Mouse (Mus musculus): ENCODE results near the gene Olfr1265. TPM values are rescaled to one million over a fixed set of nuclear protein-coding genes. Genes with fewer than 3 reads are reported as not detected.

Olfr1265 gene
- polyA plus RNA-seq (2015; fragmentation: Nextera tagmentation; extraction: Ambion mirVana): not detected in 2 replicates

DNA sequence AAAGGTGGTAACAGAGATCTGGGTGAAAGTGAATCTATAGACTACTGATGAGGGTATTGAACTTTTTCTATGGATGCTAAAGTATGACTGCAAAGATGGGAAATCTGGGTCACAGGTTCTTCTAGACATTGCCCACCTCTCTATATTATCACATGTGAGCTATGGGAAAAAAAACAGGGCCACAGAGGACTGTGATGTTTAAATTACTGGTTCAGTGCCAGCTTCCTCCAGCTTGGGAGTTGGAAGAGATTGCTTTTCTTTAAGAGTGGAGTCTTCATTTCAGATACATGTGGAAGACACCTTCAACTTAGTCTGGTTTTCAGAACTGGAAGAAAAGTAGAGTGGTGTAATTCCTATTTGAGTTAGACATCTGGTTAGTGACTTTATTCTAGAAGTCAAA lies at the start of gene Olfr1265:
Olfr1265 (plus strand) TSS at position 301 of the 400 bp plus-strand sequence.
- DNase-seq (ENCODE audit: low spot score): no peak

DNA sequence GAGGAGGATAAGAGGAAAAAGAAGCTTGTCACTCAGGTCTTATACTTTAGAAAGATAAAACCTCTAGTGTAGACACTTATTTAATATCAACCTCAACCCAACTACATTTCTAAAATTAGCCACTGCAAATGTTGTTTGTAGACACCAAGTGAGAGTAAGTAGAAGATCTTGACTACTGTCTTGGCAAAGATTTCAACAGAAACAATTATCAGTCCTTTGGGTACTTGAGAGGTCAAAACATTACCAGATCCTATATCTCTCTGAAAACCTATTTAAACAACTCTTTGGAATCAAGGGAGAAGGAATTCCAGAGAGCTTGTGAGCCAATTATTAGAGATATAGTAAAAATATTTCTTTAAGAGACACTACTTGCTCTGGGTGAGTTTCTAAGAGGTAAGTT lies 44.2 kb upstream of the Olfr1265 start, which contains the start of gene Olfr1261:
Olfr1261 (plus strand) TSS at position 301 of the 400 bp plus-strand sequence.
- no peak for DNase-seq (ENCODE audit: low spot score)

DNA sequence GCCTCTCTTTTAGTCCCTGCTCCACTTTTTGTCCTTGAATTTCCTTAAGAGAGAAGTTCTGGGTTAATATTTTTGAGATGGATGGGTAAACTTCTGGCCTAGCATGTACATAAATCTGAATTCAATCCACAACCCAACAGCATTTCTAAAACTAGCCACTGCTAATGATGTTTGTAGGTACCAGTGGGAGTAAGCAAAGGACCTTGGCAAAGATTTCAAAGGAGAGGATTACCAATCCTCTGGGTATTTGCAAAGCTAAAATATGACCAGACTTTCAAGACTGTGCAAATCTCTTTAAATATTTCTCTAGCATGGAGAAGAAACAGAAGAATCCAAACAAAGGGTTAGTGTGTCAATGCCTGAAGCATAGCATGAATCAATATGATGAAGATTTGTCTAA lies 35.3 kb upstream of the Olfr1265 start, which contains the start of gene Olfr1262:
Olfr1262 (plus strand) TSS at position 301 of the 400 bp plus-strand sequence.
- no peak for DNase-seq (ENCODE audit: low spot score)

DNA sequence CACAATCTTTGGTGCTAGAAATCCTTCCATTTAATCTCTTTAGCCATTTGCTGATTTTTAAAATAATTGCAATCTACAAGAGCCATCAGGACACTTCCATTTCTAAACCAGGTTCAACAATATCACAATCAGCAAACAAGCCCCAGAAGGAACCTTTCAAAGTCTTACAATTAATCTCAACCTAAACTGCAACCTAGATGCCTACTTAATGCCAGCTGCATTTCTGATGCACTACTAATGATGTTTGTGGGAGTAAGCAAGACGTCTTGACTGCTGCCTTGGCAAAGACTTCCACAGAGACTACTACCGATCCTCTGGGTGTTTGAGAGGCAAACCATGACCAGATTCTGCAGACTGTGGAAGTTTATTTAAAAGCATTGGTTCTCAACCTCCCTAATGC lies 23.3 kb upstream of the Olfr1265 start, which contains the start of gene Olfr1263:
Olfr1263 (plus strand) TSS at position 301 of the 400 bp plus-strand sequence.
- no peak for DNase-seq (ENCODE audit: low spot score)

DNA sequence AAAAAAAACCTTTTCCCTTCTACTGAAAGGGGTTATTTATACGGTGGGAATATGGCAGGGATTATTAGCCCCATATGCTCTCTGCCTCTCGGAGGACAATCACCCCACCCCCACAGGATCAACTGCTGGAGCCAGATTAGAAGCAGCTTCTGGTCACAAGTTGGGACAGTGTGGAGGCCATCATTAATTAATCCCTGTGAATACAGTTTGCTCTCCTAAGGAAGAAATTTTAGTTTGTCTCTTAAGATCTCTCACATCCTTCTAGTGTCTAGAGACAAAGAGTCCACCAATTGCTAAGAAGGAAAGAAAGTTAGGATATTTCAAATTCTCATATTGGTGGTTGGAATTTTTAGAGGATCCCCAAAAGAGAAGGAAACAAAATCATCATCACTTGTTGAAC lies 9.7 kb upstream of the Olfr1265 start, which contains the start of gene Olfr1264:
Olfr1264 (minus strand) TSS at position 101 of the 400 bp plus-strand sequence.
- DNase-seq (ENCODE audit: low spot score): no peak

DNA sequence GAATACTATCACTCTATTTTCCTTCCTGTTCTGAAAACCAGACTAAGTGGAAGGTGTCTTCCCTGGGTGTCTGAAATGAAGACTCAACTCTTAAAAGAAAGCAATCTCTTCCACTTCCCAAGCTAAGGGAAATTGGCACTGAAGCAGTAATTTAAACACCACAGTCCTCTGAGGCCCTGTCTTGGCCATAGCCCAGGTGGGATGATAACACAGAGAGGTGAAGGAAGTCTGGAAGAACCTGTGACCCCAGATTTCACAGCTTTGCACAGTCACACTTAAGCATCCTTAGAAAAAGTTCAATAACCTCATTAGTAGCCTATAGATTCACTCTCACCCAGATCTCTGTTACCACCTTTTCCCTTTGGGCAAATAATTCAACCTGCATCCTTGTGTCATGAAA lies 28.4 kb downstream of the Olfr1265 start, which contains the start of gene Olfr140:
Olfr140 (minus strand) TSS at position 101 of the 400 bp plus-strand sequence.
- DNase-seq (ENCODE audit: low spot score): no peak

DNA sequence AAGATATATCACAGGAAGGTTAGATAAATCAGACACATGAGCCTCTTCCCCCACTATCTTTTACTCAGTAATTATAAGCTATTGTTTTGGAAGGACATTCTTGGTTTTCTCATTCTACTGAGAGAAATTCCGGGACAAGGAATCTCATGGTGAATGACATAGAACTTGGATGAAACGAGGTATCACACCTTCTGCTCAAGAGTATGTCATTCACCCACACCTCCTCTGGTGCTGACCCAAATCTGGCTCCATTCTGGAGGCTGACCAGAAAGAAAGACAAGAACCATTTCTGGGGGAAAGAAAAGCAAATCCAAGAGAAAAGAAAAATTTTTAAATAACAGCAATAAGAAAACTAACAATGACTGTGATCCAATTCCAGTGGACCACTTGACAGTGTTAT lies 34.9 kb downstream of the Olfr1265 start:
- DNase-seq (ENCODE audit: low spot score): no peak

Other genes with a start within 250 kb of the Olfr1265 start
- not detected in 2 replicates for gene Olfr1254, start 241.7 kb upstream of the Olfr1265 start, polyA plus RNA-seq (2015; fragmentation: Nextera tagmentation; extraction: Ambion mirVana)
- not detected in 2 replicates for gene Olfr1255, start 223.3 kb upstream of the Olfr1265 start, polyA plus RNA-seq (2015; fragmentation: Nextera tagmentation; extraction: Ambion mirVana)
- not detected in 2 replicates for gene Olfr1256, start 193.8 kb upstream of the Olfr1265 start, polyA plus RNA-seq (2015; fragmentation: Nextera tagmentation; extraction: Ambion mirVana)
- gene Olfr48, start 187.1 kb upstream of the Olfr1265 start, polyA plus RNA-seq (2015; fragmentation: Nextera tagmentation; extraction: Ambion mirVana): not detected in 2 replicates
- not detected in 2 replicates for gene Olfr1257, start 156.9 kb upstream of the Olfr1265 start, polyA plus RNA-seq (2015; fragmentation: Nextera tagmentation; extraction: Ambion mirVana)
- gene Olfr1258, start 108.0 kb upstream of the Olfr1265 start, polyA plus RNA-seq (2015; fragmentation: Nextera tagmentation; extraction: Ambion mirVana): not detected in 2 replicates
- not detected in 2 replicates for gene Olfr1259, start 86.7 kb upstream of the Olfr1265 start, polyA plus RNA-seq (2015; fragmentation: Nextera tagmentation; extraction: Ambion mirVana)
- not detected in 2 replicates for gene Olfr1260, start 61.0 kb upstream of the Olfr1265 start, polyA plus RNA-seq (2015; fragmentation: Nextera tagmentation; extraction: Ambion mirVana)
- not detected in 2 replicates for gene Olfr1261, start 44.1 kb upstream of the Olfr1265 start, polyA plus RNA-seq (2015; fragmentation: Nextera tagmentation; extraction: Ambion mirVana)
- not detected in 2 replicates for gene Olfr1262, start 35.2 kb upstream of the Olfr1265 start, polyA plus RNA-seq (2015; fragmentation: Nextera tagmentation; extraction: Ambion mirVana)
- gene Olfr1263, start 23.2 kb upstream of the Olfr1265 start, polyA plus RNA-seq (2015; fragmentation: Nextera tagmentation; extraction: Ambion mirVana): not detected in 2 replicates
- not detected in 2 replicates for gene Olfr1264, start 9.8 kb upstream of the Olfr1265 start, polyA plus RNA-seq (2015; fragmentation: Nextera tagmentation; extraction: Ambion mirVana)
- gene Olfr140, start 28.3 kb downstream of the Olfr1265 start, polyA plus RNA-seq (2015; fragmentation: Nextera tagmentation; extraction: Ambion mirVana): not detected in 2 replicates
- not detected in 2 replicates for gene Olfr1269, start 86.1 kb downstream of the Olfr1265 start, polyA plus RNA-seq (2015; fragmentation: Nextera tagmentation; extraction: Ambion mirVana)
- not detected in 2 replicates for gene Olfr32, start 107.0 kb downstream of the Olfr1265 start, polyA plus RNA-seq (2015; fragmentation: Nextera tagmentation; extraction: Ambion mirVana)
- not detected in 2 replicates for gene Olfr1270, start 117.8 kb downstream of the Olfr1265 start, polyA plus RNA-seq (2015; fragmentation: Nextera tagmentation; extraction: Ambion mirVana)
- gene Olfr1506, start 189.2 kb downstream of the Olfr1265 start, polyA plus RNA-seq (2015; fragmentation: Nextera tagmentation; extraction: Ambion mirVana): not detected in 2 replicates
- not detected in 2 replicates for gene Olfr142, start 222.3 kb downstream of the Olfr1265 start, polyA plus RNA-seq (2015; fragmentation: Nextera tagmentation; extraction: Ambion mirVana)
- gene Olfr1271, start 235.7 kb downstream of the Olfr1265 start, polyA plus RNA-seq (2015; fragmentation: Nextera tagmentation; extraction: Ambion mirVana): not detected in 2 replicates